Mouse (Mus musculus) E14TG2a.4 (cell line): ENCODE measurements at regions not wholly inside any gene's neighbourhood (a gene's known extent, or its start where the extent isn't known, plus 50 kb on each side); places are given as distances from the start of the nearest gene placed in this dataset.

ENCODE experiments used
- CTCF ChIP-seq: conservative IDR thresholded peaks from 2 replicates; pipeline ENCODE4 v1.5.1; 2014; ENCODE audit warnings: low read length
- POU5F1 ChIP-seq: IDR thresholded peaks from 2 replicates; pipeline ENCODE4 v1.6.1; 2014; ENCODE audit warnings: low read length, borderline replicate concordance

- TF ChIP-seq CTCF, result no peak
- TF ChIP-seq POU5F1, result no peak
Measured at GRCm38 (mm10) chr14:81031475-81031874, 1047.6 kb downstream of the Olfm4 start.
